Mouse (Mus musculus): Measurements from ENCODE around the gene Tbl3.
"Not testable (repeated sequence)": the region's sequence is repeated elsewhere in the genome, so short reads cannot be mapped to it uniquely, and the experiment has no call there.

The Tbl3 gene

DNA sequence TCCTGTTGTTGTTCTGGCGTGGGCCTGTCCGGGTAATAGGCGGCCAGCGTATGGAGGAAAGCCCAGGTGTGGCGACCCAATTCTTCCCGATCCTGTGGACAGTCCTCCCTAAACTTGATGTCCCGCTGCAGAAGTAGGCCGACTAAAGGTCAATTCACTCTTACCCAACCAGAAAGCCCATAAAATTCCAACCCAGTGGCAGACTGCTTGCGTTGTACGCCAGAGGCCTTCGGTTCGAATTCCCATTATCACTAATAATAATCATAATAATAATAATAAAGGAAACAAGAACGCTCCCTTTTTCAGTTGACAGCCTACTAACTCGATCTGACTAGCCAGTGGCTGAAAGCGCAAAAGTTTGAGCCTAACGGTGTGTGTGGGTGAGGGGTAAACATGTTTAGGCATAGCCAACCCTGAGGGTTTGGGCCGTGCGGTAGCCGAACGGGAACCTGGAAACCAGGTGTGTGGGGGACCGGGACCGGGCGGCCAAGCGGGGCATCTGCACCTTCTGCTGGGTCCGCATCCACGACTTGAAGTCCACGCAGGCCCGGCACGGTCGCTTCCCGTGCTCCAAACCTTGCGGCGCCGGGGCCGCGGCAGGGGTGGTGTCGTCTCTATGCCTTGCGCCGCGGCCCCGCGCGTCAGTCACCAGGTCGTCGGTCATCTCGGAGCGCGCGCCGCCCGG, 12.0 kb downstream of the Tbl3 start:
- DNase-seq, result no peak

DNA sequence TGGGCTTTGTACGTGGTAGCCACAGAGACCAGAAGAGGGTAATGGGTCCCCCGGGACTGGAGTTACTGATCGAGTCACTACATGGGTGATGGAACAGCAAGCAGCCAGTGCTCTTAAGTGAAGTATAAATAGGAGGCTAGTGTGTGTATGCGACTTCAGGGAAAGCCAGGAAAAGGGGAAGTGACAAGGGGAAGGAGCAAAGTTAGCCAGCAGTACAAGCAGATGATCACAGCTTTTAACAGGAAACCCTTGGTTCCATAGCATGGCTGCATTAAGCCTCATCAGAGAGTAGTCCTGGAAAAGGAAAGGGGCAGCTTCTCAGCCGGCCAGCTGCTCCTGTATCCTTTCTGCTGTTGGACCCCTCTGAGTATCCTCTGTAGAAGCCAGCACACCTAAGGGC, 15.1 kb downstream of the Tbl3 start:
- no peak for DNase-seq

GRCm38 (mm10) chr17:24689251-24690081, 18.0 kb downstream of the Tbl3 start, which contains the start of gene Syngr3:
Gene Syngr3 (minus strand): TSS chr17:24689955.
- DNase-seq, result peak in 1 of 2 experiments; percentile 4

DNA sequence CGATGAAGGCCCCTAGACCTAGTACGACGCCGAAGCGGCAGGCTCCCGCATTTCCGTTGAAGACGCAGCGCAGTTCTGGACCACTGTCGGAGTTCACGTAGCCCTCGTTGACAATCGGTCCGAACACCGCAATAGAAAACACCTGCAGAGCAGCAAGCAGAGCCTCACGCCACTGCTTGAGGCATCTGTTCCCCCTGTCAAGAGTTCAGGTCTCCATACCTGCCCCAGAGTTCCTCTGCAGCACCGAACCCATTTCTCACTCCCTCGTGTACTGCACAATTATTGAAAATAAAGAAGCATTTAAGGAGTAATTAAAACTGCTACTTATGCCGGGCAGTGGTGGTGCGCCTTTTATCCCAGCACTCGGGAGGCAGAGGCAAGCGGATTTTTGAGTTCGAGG, 19.9 kb downstream of the Tbl3 start:
- no peak for DNase-seq

GRCm38 (mm10) chr17:24687146-24687595, 20.3 kb downstream of the Tbl3 start:
- peak; percentile 41 to 64 for DNase-seq

- peak in 1 of 2 experiments; percentile 31 for DNase-seq
These were observed 20.9 kb downstream of the Tbl3 start for GRCm38 (mm10) chr17:24686514-24686913.

GRCm38 (mm10) chr17:24677500-24678080, 29.9 kb downstream of the Tbl3 start:
- DNase-seq, result peak in 1 of 2 experiments; percentile 4

GRCm38 (mm10) chr17:24676877-24677276, 30.6 kb downstream of the Tbl3 start:
- no peak for DNase-seq

DNA sequence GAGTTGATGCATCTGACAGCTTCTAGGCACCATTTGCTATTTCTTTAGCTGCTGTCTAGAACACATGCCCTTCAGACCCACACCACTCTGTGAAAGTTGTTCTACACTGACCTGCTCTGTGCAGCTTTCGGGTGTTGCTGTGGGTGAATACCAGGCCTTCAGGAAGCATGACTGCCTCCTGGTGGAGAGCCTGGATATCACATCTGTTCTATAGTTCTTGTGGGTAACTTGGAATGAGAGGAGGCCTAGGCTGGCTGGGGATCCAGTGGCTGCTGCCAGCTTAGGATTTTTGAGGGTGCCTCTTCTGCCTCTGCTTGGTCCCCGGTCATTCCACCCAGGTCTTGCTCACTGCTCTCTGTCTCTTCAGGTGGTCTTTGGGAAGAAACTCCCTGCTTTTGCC, 31.3 kb downstream of the Tbl3 start:
- DNase-seq, result peak in 1 of 2 experiments; percentile 44

DNA sequence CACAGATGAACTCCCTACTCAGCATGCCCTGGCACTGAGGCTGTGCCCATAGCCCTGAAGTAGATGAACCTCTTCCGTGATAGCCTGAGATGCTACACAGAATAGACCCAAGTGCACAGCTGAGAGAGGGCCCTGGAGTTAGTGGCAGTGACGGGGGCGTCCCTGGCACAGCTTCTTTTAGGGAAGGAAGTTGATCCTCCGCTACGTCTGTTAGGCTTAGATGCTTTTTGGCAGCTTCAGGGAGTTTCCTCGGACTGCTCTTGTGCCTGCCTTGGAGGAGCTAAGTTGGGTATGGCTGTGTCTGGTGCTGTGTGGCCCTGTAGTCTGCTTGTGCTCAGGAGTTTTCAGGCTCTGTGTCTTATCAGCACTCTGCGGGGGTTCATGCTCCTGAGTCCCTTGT, 33.2 kb downstream of the Tbl3 start:
- DNase-seq, result no peak

DNA sequence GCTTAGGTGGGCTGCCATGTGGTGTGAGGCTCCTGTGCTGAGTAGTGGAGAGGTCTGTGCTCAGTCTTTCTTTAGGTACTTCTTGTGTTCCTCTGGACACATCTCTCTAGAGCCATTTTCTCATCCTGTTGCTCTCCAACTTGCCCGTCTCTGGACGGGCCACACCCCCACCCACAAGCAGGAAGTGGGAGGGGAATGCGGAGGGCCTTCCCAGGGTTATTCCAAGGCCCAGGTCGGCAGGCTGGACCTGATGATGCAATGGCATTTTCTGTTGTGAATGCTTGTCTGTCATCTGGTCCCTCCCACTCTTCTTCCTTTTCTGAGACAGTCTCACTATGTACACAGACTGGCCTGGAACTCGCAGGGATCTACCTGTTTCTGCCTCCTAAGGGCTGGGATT, 35.3 kb downstream of the Tbl3 start:
- peak in 1 of 2 experiments; percentile 6 for DNase-seq

DNA sequence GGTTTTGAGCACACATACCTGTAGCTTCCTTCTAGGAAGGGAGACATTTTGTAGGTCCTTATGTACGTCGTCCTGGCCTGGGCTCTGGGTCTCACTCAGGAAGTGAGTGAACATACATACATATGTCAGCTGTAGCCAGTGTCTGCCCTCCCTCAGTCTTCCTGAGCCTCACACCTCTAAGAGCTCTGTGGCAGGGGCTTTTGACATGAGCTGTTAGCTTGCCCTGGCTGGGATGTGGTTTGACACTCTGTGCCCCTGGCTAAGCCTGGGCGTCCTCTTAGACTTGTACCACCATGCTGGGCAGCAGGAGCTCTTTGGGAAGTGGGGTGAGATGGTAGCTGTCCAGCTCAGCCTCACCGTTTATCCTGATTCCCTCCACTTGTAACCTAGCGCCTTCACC, 36.1 kb downstream of the Tbl3 start:
- peak in 1 of 2 experiments; percentile 2 for DNase-seq

- no peak for DNase-seq
These were observed 37.1 kb downstream of the Tbl3 start for GRCm38 (mm10) chr17:24670246-24670844.

GRCm38 (mm10) chr17:24669545-24670245, 37.8 kb downstream of the Tbl3 start, which contains the start of gene Zfp598:
Gene Zfp598 (plus strand): TSS chr17:24669687.
- DNase-seq, result peak; percentile 84 to 86

GRCm38 (mm10) chr17:24669214-24669544, 38.3 kb downstream of the Tbl3 start:
- DNase-seq, result not testable (repeated sequence)

DNA sequence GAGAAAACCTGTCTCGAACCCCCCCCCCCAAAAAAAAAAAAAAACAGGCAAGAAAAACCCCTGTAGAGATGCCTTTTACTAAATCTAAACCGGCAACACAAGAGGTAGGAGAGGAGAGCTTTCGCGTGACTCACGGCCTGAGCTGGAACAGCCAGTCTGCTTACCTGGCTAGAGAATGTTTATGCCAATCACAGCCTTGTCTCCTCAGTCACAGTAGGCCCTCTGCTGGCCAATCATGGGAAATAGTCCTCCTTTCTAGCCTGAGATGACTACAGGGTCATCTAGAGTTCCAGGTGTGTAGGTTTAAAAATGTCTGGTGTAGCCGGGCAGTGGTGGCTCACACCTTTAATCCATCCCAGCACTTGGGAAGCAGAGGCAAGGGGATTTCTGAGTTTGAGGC, 40.0 kb downstream of the Tbl3 start:
- DNase-seq, result peak in 1 of 2 experiments; percentile 41

DNA sequence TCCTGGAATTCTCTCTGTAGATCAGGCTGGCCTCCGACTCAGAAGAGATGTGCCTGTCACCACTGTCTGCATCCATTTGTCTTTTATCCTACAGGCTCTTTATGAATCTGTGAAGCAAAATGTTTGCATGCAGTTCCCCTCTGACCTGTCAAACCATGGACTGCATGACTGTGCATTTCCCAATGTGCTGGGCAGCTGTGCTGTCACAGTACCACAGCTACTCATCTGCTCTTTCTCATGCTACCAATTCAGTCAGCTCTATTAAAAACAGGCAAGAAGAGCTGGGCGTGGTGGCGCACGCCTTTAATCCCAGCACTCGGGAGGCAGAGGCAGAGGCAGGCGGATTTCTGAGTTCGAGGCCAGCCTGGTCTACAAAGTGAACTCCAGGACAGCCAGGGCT, 40.4 kb downstream of the Tbl3 start:
- DNase-seq, result not testable (repeated sequence)

DNA sequence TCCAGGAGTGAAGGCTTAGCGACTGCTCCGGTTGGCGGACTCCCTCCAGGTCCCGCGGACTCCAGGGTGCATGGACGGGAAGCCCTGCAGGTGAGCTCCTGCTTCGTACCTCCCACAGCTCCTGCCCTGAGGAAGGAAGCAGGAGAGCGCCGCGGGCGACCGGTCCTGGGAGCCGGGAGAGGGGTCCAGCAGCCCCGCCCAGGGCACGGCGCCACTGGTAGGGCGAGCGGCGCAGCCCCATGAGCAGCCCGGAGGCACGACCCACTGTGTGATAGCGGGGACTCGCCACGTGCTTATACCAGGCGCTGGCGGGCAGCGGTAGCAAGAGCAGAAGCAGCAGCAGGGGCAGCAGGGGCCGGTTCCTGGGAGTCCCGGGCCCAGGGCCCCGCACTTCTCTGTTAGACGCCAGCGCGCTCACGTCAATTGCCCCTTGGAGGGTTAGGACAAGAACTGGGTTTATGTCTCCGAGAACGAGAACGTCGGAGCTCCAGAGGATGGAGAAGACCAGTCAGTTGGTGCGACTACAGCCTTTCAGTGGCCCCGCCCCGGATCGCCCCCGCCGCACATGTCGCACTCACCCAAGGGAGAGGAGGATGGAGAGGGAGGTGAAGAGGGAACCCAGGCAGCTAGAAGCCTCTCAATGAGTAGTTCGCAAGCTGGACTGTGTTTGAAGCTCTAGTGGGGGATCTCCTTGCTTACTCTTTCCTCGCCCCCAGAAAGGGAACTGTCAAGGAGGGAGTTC, 49.3 kb downstream of the Tbl3 start, which contains the start of gene Npw:
TSS of gene Npw (minus strand) at position 441 of the 742 bp plus-strand sequence.
- no peak for DNase-seq

DNA sequence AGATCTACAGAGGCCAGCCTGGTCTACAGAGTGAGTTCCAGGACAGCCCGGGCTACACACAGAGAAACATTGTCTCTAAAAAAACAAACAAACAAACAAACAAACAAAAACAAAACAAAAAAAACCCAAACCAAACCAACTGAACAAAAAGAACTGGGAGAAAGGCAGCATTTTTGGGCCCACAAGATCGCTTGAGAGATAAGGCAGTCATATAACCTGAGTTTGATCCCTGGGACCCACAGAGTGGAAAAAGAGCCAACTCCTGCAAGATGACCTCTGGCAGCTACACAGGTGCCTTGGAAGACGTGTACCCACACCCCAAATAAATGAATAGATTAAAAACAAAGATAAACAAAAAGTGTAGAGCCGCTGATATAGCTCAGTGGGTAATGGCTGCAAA, 52.5 kb downstream of the Tbl3 start:
- DNase-seq, result no peak

DNA sequence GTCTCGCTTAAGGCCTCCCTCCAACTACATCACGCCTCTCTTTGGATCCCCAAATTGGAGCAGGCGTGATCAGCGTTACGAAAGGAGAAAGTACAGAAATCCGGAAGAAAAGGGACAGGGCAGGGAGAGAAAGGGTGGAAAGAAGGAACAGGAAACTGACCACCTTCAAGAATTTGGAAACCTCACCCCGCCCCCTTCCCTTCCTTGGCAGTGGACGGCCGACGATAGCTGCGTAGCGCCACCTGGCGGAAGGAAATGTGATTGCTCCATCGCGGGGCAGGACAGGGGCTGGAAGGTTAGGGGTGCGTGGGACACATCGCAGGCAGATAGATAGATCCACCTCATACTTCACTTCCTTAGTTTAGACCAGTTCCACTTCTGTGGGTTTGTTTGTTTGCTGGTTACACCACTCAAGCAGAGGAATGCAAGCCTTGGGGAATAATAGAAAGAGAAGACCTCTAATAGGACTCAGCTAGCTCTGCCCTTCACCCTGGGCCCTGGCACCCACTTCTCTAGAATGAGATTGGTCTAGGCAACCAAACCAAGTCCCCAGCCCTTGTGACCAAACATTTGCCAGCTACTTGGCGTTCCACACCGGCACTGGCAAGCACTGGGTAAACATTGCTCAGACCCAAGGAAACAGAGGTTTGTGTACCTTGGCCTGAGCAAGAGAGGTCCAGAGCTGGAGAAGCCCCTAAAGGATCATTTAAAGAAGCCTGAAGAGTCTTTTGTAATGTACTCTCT, 53.3 kb downstream of the Tbl3 start:
- peak in 1 of 2 experiments; percentile 46 for DNase-seq

DNA sequence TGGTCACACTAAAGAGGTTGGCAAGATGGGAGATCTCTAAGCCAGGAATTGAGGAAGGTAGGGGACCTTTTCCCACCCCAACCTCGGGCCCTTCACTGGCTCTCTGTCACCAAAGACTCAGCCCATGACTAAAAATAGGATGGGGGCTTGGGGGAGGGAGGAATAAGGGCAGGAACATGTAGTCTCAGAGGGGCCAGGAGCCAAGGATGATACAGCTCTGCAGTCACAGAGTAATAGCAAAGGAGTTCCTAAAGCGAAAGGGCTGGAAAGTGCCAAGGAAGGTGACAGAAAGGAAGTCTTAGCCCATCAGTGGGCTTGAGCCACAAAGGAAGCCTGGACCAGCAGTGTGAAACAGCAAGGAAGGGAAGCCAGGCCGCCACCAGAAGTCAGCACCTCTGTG, 55.6 kb downstream of the Tbl3 start:
- DNase-seq, result no peak

Measured in thymus, adult 18-20 months (tissue).